In the genomic region with DNA sequence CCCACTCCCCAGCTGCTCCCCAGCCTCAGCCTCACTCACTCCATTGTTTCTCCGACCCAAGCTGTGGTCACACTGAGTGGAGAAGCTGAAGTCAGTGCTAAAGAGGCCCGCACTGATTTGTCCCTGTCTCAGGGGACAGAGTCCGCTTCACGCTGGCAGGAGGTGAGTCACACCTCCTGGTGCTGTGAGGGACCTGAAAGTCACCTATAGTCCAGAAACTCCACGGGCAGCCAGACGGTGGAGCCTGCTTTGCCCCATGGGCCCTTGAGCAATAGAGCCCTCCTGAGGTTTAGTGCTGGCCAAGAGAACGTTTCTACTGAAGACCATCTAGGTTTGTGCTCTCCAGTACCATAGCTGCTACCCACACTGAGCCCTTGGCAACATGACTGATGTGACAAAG, we compare ENCODE assay signal across 34 mouse cellular contexts. TPM values are rescaled to one million over a fixed set of nuclear protein-coding genes. Genes with fewer than 3 reads are reported as not detected.
A peak's percentile ranks its signal among the peaks of the same experiment; 100 is the strongest.
DNase-seq lines count a peak whose midpoint lies in the region; ATAC-seq lines count a peak whose summit lies in the region.
"Had no signal": no experiment of that assay in that cellular context is flagged by ENCODE, and none has a peak within 500 bp of the region (broad histone marks: within the 10 kb centered on the region; RNA-seq: fewer than 3 reads in every experiment).

No protein-coding gene starts in this region.

- 76% methylated on average over 7 of the region's 7 CpGs for WGBS in forebrain, embryonic 10.5 days
- WGBS in forebrain, embryonic 11.5 days: 69% methylated on average over 7 of the region's 7 CpGs
- WGBS in intestine, embryonic 15.5 days: 48% methylated on average over 7 of the region's 7 CpGs
- WGBS in stomach, embryonic 15.5 days: 64% methylated on average over 7 of the region's 7 CpGs

- no peaks in the 10 kb centered on the region for H3K27me3 ChIP-seq in forebrain, embryonic 10.5 days (ENCODE audit: poor library complexity, severe bottlenecking)
- no peaks in the 10 kb centered on the region for H3K27me3 ChIP-seq in forebrain, embryonic 11.5 days (ENCODE audit: control insufficient read depth, insufficient read depth, low read length)
- no peaks in the 10 kb centered on the region for H3K27me3 ChIP-seq in intestine, embryonic 15.5 days (replicated peaks)
- no peaks in the 10 kb centered on the region for H3K27me3 ChIP-seq in stomach, embryonic 15.5 days (replicated peaks)
- H3K27me3 ChIP-seq: embryonic facial prominence, embryonic 13.5 days; forebrain, embryonic 12.5 days; heart, embryonic 15.5 days; kidney, embryonic 15.5 days; limb, embryonic 15.5 days had no signal

- H3K9ac ChIP-seq in forebrain, embryonic 11.5 days (ENCODE audit: low read length): no peak overlapping the region
- H3K9ac ChIP-seq in intestine, embryonic 15.5 days: no peak overlapping the region
- H3K9ac ChIP-seq in stomach, embryonic 15.5 days: no peak overlapping the region
- H3K9ac ChIP-seq: embryonic facial prominence, embryonic 13.5 days; forebrain, embryonic 12.5 days; forebrain, postnatal 0 days; heart, embryonic 15.5 days; kidney, embryonic 15.5 days; limb, embryonic 15.5 days; midbrain, embryonic 12.5 days had no signal

- ATAC-seq in forebrain, embryonic 11.5 days (replicated peaks; ENCODE audit: low FRiP score): no peak
- peak; percentile 92 for ATAC-seq in intestine, embryonic 15.5 days
- peak; percentile 84 for ATAC-seq in stomach, embryonic 15.5 days (ENCODE audit: insufficient read depth, low FRiP score, low read depth)
- no peak for ATAC-seq in monocyte, adult 5-6 weeks (replicated peaks; ENCODE audit: insufficient number of reproducible peaks, low FRiP score, low TSS enrichment, poor library complexity, severe bottlenecking)
- ATAC-seq in megakaryocyte-erythroid progenitor cell, adult 5-6 weeks (replicated peaks; ENCODE audit: low FRiP score, low TSS enrichment, poor library complexity, severe bottlenecking): no peak
- ATAC-seq: CD4-positive, CD25-positive, alpha-beta regulatory T cell, adult 4 months; forebrain, postnatal 0 days; hindbrain, embryonic 16.5 days had no signal

- no peaks in the 10 kb centered on the region for H3K9me3 ChIP-seq in forebrain, embryonic 10.5 days
- H3K9me3 ChIP-seq in forebrain, embryonic 11.5 days (ENCODE audit: control insufficient read depth, low read length): no peaks in the 10 kb centered on the region
- no peaks in the 10 kb centered on the region for H3K9me3 ChIP-seq in intestine, embryonic 15.5 days
- H3K9me3 ChIP-seq in stomach, embryonic 15.5 days: no peaks in the 10 kb centered on the region
- H3K9me3 ChIP-seq: embryonic facial prominence, embryonic 13.5 days; forebrain, embryonic 12.5 days; heart, embryonic 10.5 days; heart, embryonic 15.5 days; kidney, embryonic 15.5 days; limb, embryonic 10.5 days; limb, embryonic 15.5 days; midbrain, embryonic 12.5 days had no signal

- H3K4me1 ChIP-seq in forebrain, embryonic 10.5 days: no peaks in the 10 kb centered on the region
- no peaks in the 10 kb centered on the region for H3K4me1 ChIP-seq in forebrain, embryonic 11.5 days (replicated peaks; ENCODE audit: control insufficient read depth, insufficient read depth, low read length)
- 0 out of 2 replicates have a peak, but pooled peaks cover 2% of the 10 kb centered on the region for H3K4me1 ChIP-seq in intestine, embryonic 15.5 days (replicated peaks)
- no peaks in the 10 kb centered on the region for H3K4me1 ChIP-seq in stomach, embryonic 15.5 days
- H3K4me1 ChIP-seq: embryonic facial prominence, embryonic 13.5 days; forebrain, embryonic 12.5 days; heart, embryonic 10.5 days; limb, embryonic 15.5 days; midbrain, embryonic 12.5 days had no signal

- H3K36me3 ChIP-seq in forebrain, embryonic 10.5 days (replicated peaks): no peaks in the 10 kb centered on the region
- H3K36me3 ChIP-seq in forebrain, embryonic 11.5 days (ENCODE audit: control insufficient read depth, insufficient read depth, low read length): no peaks in the 10 kb centered on the region
- H3K36me3 ChIP-seq in intestine, embryonic 15.5 days: no peaks in the 10 kb centered on the region
- H3K36me3 ChIP-seq in stomach, embryonic 15.5 days: no peaks in the 10 kb centered on the region
- H3K36me3 ChIP-seq: embryonic facial prominence, embryonic 13.5 days; forebrain, embryonic 12.5 days; heart, embryonic 10.5 days; heart, embryonic 15.5 days; kidney, embryonic 15.5 days; limb, embryonic 10.5 days; limb, embryonic 15.5 days; midbrain, embryonic 12.5 days had no signal

- no peak for DNase-seq in forebrain, embryonic 10.5 days (ENCODE audit: extremely low spot score, low spot score)
- no peak for DNase-seq in forebrain, embryonic 11.5 days (ENCODE audit: low spot score)
- DNase-seq in adrenal gland, postnatal 25 days: peak; percentile 24
- DNase-seq in layer of hippocampus, postnatal 10 days (ENCODE audit: low spot score in 2 of 2): no peak
- DNase-seq: cerebellum, adult 11 months; cerebellum, adult 9-11 months; forebrain, postnatal 0 days; kidney, adult 11 months; kidney, postnatal 25 days; layer of hippocampus, postnatal 36 days; lung, postnatal 36 days; thymus, adult 18-20 months; thymus, postnatal 25 days had no signal

- no peak overlapping the region for H3K4me3 ChIP-seq in forebrain, embryonic 10.5 days
- H3K4me3 ChIP-seq in forebrain, embryonic 11.5 days (ENCODE audit: low read depth, low read length): no peak overlapping the region
- H3K4me3 ChIP-seq in intestine, embryonic 15.5 days (replicated peaks): no peak overlapping the region
- H3K4me3 ChIP-seq in stomach, embryonic 15.5 days (replicated peaks): no peak overlapping the region
- H3K4me3 ChIP-seq: embryonic facial prominence, embryonic 13.5 days; forebrain, embryonic 12.5 days; heart, embryonic 10.5 days; heart, embryonic 15.5 days; kidney, embryonic 15.5 days; layer of hippocampus, adult 2 months; limb, embryonic 10.5 days; limb, embryonic 15.5 days; midbrain, embryonic 12.5 days had no signal

- 0 out of 2 replicates have a peak overlapping the region, but pooled peaks have one; percentile 4 for H3K27ac ChIP-seq in forebrain, embryonic 10.5 days
- no peak overlapping the region for H3K27ac ChIP-seq in forebrain, embryonic 11.5 days (ENCODE audit: low read depth, low read length)
- H3K27ac ChIP-seq in intestine, embryonic 15.5 days: peak overlapping the region; percentile 54; the same call in 1 of the 2 replicates
- H3K27ac ChIP-seq in stomach, embryonic 15.5 days: no peak overlapping the region
- H3K27ac ChIP-seq: embryonic facial prominence, embryonic 13.5 days; forebrain, embryonic 12.5 days; heart, embryonic 10.5 days; heart, embryonic 15.5 days; kidney, embryonic 15.5 days; layer of hippocampus, adult 2 months; limb, embryonic 10.5 days; limb, embryonic 15.5 days; midbrain, embryonic 12.5 days had no signal

- no peak overlapping the region for H3K4me2 ChIP-seq in forebrain, embryonic 11.5 days (ENCODE audit: low read depth, low read length, severe bottlenecking)
- H3K4me2 ChIP-seq in intestine, embryonic 15.5 days (replicated peaks): peak overlapping the region; percentile 35; the same call in 1 of the 2 replicates
- H3K4me2 ChIP-seq in stomach, embryonic 15.5 days: no peak overlapping the region
- H3K4me2 ChIP-seq: embryonic facial prominence, embryonic 13.5 days; forebrain, embryonic 12.5 days; heart, embryonic 15.5 days; kidney, embryonic 15.5 days; limb, embryonic 15.5 days; midbrain, embryonic 12.5 days had no signal

RNA-seq across cellular contexts. Expression of gene Cidec, which starts 0.9 kb away (rescaled TPM):
- not detected in 2 replicates for polyA plus RNA-seq in forebrain, embryonic 10.5 days (2016; fragmentation: Nextera tagmentation; extraction: Ambion mirVana)
- not detected in 2 replicates for polyA plus RNA-seq in forebrain, embryonic 11.5 days (2014; fragmentation: Nextera tagmentation; extraction: Ambion mirVana)
- total RNA-seq in adrenal gland, postnatal 25 days (2021): 153 and 182 TPM in 2 replicates
- 11.8 and 12.8 TPM in 2 replicates for polyA plus RNA-seq in intestine, embryonic 15.5 days (2015; fragmentation: Nextera tagmentation; extraction: Ambion mirVana)
- 2.3 and 3.8 TPM in 2 replicates for polyA plus RNA-seq in stomach, embryonic 15.5 days (2015; fragmentation: Nextera tagmentation; extraction: Ambion mirVana)
- total RNA-seq in layer of hippocampus, postnatal 10 days (2021): not detected
- not detected in 3 replicates for total RNA-seq in monocyte, adult 5-6 weeks (2017)
- not detected in 2 replicates for total RNA-seq in megakaryocyte-erythroid progenitor cell, adult 5-6 weeks (2014; fragmentation: Nextera tagmentation)
- not detected in 2 replicates for total RNA-seq in megakaryocyte-erythroid progenitor cell, adult 5-6 weeks (2017)
- total RNA-seq: common myeloid progenitor, adult 5-6 weeks; forebrain, postnatal 0 days; layer of hippocampus, adult 2 months; layer of hippocampus, postnatal 36 days; left cerebral cortex, postnatal 10 days; megakaryocyte, adult 5-6 weeks; midbrain, postnatal 0 days had no signal
- polyA plus RNA-seq: CD4-positive, CD25-positive, alpha-beta regulatory T cell, adult 4 months; embryonic facial prominence, embryonic 13.5 days; forebrain, embryonic 12.5 days; forebrain, postnatal 0 days; heart, embryonic 15.5 days; hindbrain, embryonic 11.5 days; hindbrain, embryonic 16.5 days; kidney, embryonic 15.5 days; limb, embryonic 10.5 days; limb, embryonic 15.5 days; midbrain, embryonic 12.5 days; neural tube, embryonic 14.5 days had no signal

RNA-seq across cellular contexts. Expression of gene Jagn1, which starts 7.7 kb away (rescaled TPM):
- 85.1 and 92.0 TPM in 2 replicates for polyA plus RNA-seq in forebrain, embryonic 10.5 days (2016; fragmentation: Nextera tagmentation; extraction: Ambion mirVana)
- 66.1 and 75.0 TPM in 2 replicates for polyA plus RNA-seq in forebrain, embryonic 11.5 days (2014; fragmentation: Nextera tagmentation; extraction: Ambion mirVana)
- total RNA-seq in adrenal gland, postnatal 25 days (2021): 47.5 and 55.0 TPM in 2 replicates
- 83.8 and 87.7 TPM in 2 replicates for polyA plus RNA-seq in intestine, embryonic 15.5 days (2015; fragmentation: Nextera tagmentation; extraction: Ambion mirVana)
- 84.2 and 91.1 TPM in 2 replicates for polyA plus RNA-seq in stomach, embryonic 15.5 days (2015; fragmentation: Nextera tagmentation; extraction: Ambion mirVana)
- 10 to 100 TPM; 42.9 to 44.1 TPM for total RNA-seq in layer of hippocampus, postnatal 10 days (2021)
- 6.8 to 22.3 TPM (median 21.0 TPM) in 3 replicates for total RNA-seq in monocyte, adult 5-6 weeks (2017)
- total RNA-seq in megakaryocyte-erythroid progenitor cell, adult 5-6 weeks (2014; fragmentation: Nextera tagmentation): 44.8 and 53.4 TPM in 2 replicates
- total RNA-seq in megakaryocyte-erythroid progenitor cell, adult 5-6 weeks (2017): 29.4 and 50.3 TPM in 2 replicates

RNA-seq across cellular contexts. Expression of gene Rpusd3, which starts 15.6 kb away (rescaled TPM):
- 38.3 and 40.6 TPM in 2 replicates for polyA plus RNA-seq in forebrain, embryonic 10.5 days (2016; fragmentation: Nextera tagmentation; extraction: Ambion mirVana)
- 26.7 and 28.5 TPM in 2 replicates for polyA plus RNA-seq in forebrain, embryonic 11.5 days (2014; fragmentation: Nextera tagmentation; extraction: Ambion mirVana)
- 7.6 and 8.1 TPM in 2 replicates for total RNA-seq in adrenal gland, postnatal 25 days (2021)
- polyA plus RNA-seq in intestine, embryonic 15.5 days (2015; fragmentation: Nextera tagmentation; extraction: Ambion mirVana): 24.3 and 25.6 TPM in 2 replicates
- 15.9 and 20.8 TPM in 2 replicates for polyA plus RNA-seq in stomach, embryonic 15.5 days (2015; fragmentation: Nextera tagmentation; extraction: Ambion mirVana)
- total RNA-seq in layer of hippocampus, postnatal 10 days (2021): 10 to 100 TPM; 21.3 to 26.9 TPM
- total RNA-seq in monocyte, adult 5-6 weeks (2017): 0.96 to 6.9 TPM (median 4.4 TPM) in 3 replicates
- total RNA-seq in megakaryocyte-erythroid progenitor cell, adult 5-6 weeks (2014; fragmentation: Nextera tagmentation): 13.5 and 14.5 TPM in 2 replicates
- 16.8 and 25.1 TPM in 2 replicates for total RNA-seq in megakaryocyte-erythroid progenitor cell, adult 5-6 weeks (2017)

RNA-seq across cellular contexts. Expression of gene Il17re, which starts 23.6 kb away (rescaled TPM):
- 0.73 and 1.3 TPM in 2 replicates for polyA plus RNA-seq in forebrain, embryonic 10.5 days (2016; fragmentation: Nextera tagmentation; extraction: Ambion mirVana)
- 1.0 and 1.2 TPM in 2 replicates for polyA plus RNA-seq in forebrain, embryonic 11.5 days (2014; fragmentation: Nextera tagmentation; extraction: Ambion mirVana)
- total RNA-seq in adrenal gland, postnatal 25 days (2021): 0.76 and 1.5 TPM in 2 replicates
- 7.8 and 8.4 TPM in 2 replicates for polyA plus RNA-seq in intestine, embryonic 15.5 days (2015; fragmentation: Nextera tagmentation; extraction: Ambion mirVana)
- polyA plus RNA-seq in stomach, embryonic 15.5 days (2015; fragmentation: Nextera tagmentation; extraction: Ambion mirVana): 16.8 and 18.2 TPM in 2 replicates
- under 1 TPM; 0.55 to 0.60 TPM for total RNA-seq in layer of hippocampus, postnatal 10 days (2021)
- total RNA-seq in monocyte, adult 5-6 weeks (2017): not detected in 3 replicates
- total RNA-seq in megakaryocyte-erythroid progenitor cell, adult 5-6 weeks (2014; fragmentation: Nextera tagmentation): 0.45 TPM in 1 of 2 replicates, not detected in the other
- total RNA-seq in megakaryocyte-erythroid progenitor cell, adult 5-6 weeks (2017): not detected in 2 replicates
- total RNA-seq: forebrain, postnatal 0 days; megakaryocyte, adult 5-6 weeks had no signal

RNA-seq across cellular contexts. Expression of gene Il17rc, which starts 36.5 kb away (rescaled TPM):
- polyA plus RNA-seq in forebrain, embryonic 10.5 days (2016; fragmentation: Nextera tagmentation; extraction: Ambion mirVana): 2.5 and 2.7 TPM in 2 replicates
- polyA plus RNA-seq in forebrain, embryonic 11.5 days (2014; fragmentation: Nextera tagmentation; extraction: Ambion mirVana): 3.4 and 4.2 TPM in 2 replicates
- total RNA-seq in adrenal gland, postnatal 25 days (2021): 18.0 and 19.3 TPM in 2 replicates
- 26.6 and 27.2 TPM in 2 replicates for polyA plus RNA-seq in intestine, embryonic 15.5 days (2015; fragmentation: Nextera tagmentation; extraction: Ambion mirVana)
- 26.4 and 26.7 TPM in 2 replicates for polyA plus RNA-seq in stomach, embryonic 15.5 days (2015; fragmentation: Nextera tagmentation; extraction: Ambion mirVana)
- total RNA-seq in layer of hippocampus, postnatal 10 days (2021): 1 to 10 TPM; 4.8 to 5.6 TPM
- not detected in 3 replicates for total RNA-seq in monocyte, adult 5-6 weeks (2017)
- not detected in 2 replicates for total RNA-seq in megakaryocyte-erythroid progenitor cell, adult 5-6 weeks (2014; fragmentation: Nextera tagmentation)
- total RNA-seq in megakaryocyte-erythroid progenitor cell, adult 5-6 weeks (2017): not detected in 2 replicates
- total RNA-seq: megakaryocyte, adult 5-6 weeks had no signal
- polyA plus RNA-seq: CD4-positive, CD25-positive, alpha-beta regulatory T cell, adult 4 months had no signal

Comparison
In these comparisons a context has a peak if more than half of its experiments do, and no peak if none do; other contexts are left out.
1. H3K27ac ChIP-seq: peak in forebrain, embryonic 10.5 days (single experiment) and intestine, embryonic 15.5 days (single experiment); none in forebrain, embryonic 11.5 days (single experiment) and stomach, embryonic 15.5 days (single experiment).
2. ATAC-seq: peak in intestine, embryonic 15.5 days (single experiment) and stomach, embryonic 15.5 days (single experiment); none in forebrain, embryonic 11.5 days (single experiment), monocyte, adult 5-6 weeks (single experiment) and megakaryocyte-erythroid progenitor cell, adult 5-6 weeks (single experiment).
3. RNA of gene Cidec, which starts 0.9 kb away (total RNA-seq): 153 to 182 TPM in adrenal gland, postnatal 25 days; not detected in layer of hippocampus, postnatal 10 days, not detected in monocyte, adult 5-6 weeks and not detected in megakaryocyte-erythroid progenitor cell, adult 5-6 weeks; every median in the first group is over 100 times any median in the second.